Mouse (Mus musculus): ENCODE data around the gene Tmem150c. TPM values are rescaled to one million over a fixed set of nuclear protein-coding genes. Genes with fewer than 3 reads are reported as not detected.

Gene Tmem150c
- polyA plus RNA-seq, 1 experiment from 2014 or later: 4.9 TPM

DNA sequence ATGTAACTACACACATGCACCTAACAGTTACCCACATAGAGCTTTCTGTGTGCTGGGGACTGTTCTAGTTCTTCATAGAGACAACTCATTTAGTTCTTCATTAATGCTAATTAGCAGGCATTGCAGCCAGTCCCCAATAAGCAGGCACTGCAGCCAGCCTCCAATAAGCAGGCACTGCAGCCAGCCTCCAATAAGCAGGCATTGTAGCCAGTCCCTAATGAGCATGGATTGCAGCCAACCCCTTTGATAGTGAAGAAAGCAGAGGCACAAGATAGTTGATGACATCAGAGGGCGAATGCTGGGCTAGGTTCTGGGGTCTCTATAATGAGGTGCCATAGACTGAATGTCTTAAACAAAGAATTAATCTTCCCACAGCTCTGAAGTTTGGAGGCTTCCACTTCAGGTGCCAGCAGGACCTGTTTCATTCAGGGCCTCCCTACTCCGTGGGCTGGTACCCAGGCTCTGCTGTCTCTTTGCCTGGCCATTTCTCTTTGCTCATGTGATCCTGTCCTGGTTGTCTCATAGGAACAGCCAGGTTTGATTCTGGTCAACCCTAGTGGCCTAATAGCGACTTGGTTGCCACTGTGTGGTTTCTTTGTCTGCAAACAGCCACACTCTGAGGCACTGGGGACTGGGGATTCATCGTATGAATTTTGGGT, 18.6 kb upstream of the Tmem150c start:
- no peak for ATAC-seq (ENCODE audit: insufficient number of reproducible peaks, insufficient read depth, low FRiP score, low read depth)
- H3K27ac ChIP-seq (ENCODE audit: low read length): no peak overlapping the region
- H3K4me2 ChIP-seq (replicated peaks; ENCODE audit: low read depth, low read length): no peak overlapping the region
- no peaks in the 10 kb centered on the region for H3K4me1 ChIP-seq (ENCODE audit: control insufficient read depth, insufficient read depth, low read length)
- H3K27me3 ChIP-seq (ENCODE audit: control insufficient read depth, insufficient read depth, low read length): no peaks in the 10 kb centered on the region
- H3K4me3 ChIP-seq (ENCODE audit: low read depth, low read length): no peak overlapping the region
- 83% methylated on average over 4 of the region's 4 CpGs for WGBS
- no peak overlapping the region for H3K9ac ChIP-seq (replicated peaks; ENCODE audit: low read depth, low read length)
- no peaks in the 10 kb centered on the region for H3K9me3 ChIP-seq (ENCODE audit: control insufficient read depth, low read depth, low read length)
- H3K36me3 ChIP-seq (ENCODE audit: control insufficient read depth, insufficient read depth, low read length): no peaks in the 10 kb centered on the region

- H3K36me3 ChIP-seq (ENCODE audit: control insufficient read depth, insufficient read depth, low read length): no peaks in the 10 kb centered on the region
- H3K27ac ChIP-seq (ENCODE audit: low read length): no peak overlapping the region
- H3K4me2 ChIP-seq (replicated peaks; ENCODE audit: low read depth, low read length): no peak overlapping the region
- WGBS: 54% methylated on average over 4 of the region's 5 CpGs
- ATAC-seq (ENCODE audit: insufficient number of reproducible peaks, insufficient read depth, low FRiP score, low read depth): no peak
- no peaks in the 10 kb centered on the region for H3K4me1 ChIP-seq (ENCODE audit: control insufficient read depth, insufficient read depth, low read length)
- H3K9ac ChIP-seq (replicated peaks; ENCODE audit: low read depth, low read length): no peak overlapping the region
- no peak overlapping the region for H3K4me3 ChIP-seq (ENCODE audit: low read depth, low read length)
- H3K27me3 ChIP-seq (ENCODE audit: control insufficient read depth, insufficient read depth, low read length): no peaks in the 10 kb centered on the region
- no peaks in the 10 kb centered on the region for H3K9me3 ChIP-seq (ENCODE audit: control insufficient read depth, low read depth, low read length)
Measured at GRCm38 (mm10) chr5:100177547-100177946, 17.9 kb upstream of the Tmem150c start.

- H3K36me3 ChIP-seq (ENCODE audit: control insufficient read depth, insufficient read depth, low read length): no peaks in the 10 kb centered on the region
- H3K27me3 ChIP-seq (ENCODE audit: control insufficient read depth, insufficient read depth, low read length): no peaks in the 10 kb centered on the region
- WGBS: 71% methylated on average over 5 of the region's 5 CpGs
- H3K27ac ChIP-seq (ENCODE audit: low read length): no peak overlapping the region
- no peak for ATAC-seq (ENCODE audit: insufficient number of reproducible peaks, insufficient read depth, low FRiP score, low read depth)
- H3K4me1 ChIP-seq (ENCODE audit: control insufficient read depth, insufficient read depth, low read length): no peaks in the 10 kb centered on the region
- no peaks in the 10 kb centered on the region for H3K9me3 ChIP-seq (ENCODE audit: control insufficient read depth, low read depth, low read length)
- no peak overlapping the region for H3K4me2 ChIP-seq (replicated peaks; ENCODE audit: low read depth, low read length)
- no peak overlapping the region for H3K4me3 ChIP-seq (ENCODE audit: low read depth, low read length)
- H3K9ac ChIP-seq (replicated peaks; ENCODE audit: low read depth, low read length): no peak overlapping the region
Measured at GRCm38 (mm10) chr5:100176096-100176495, 16.5 kb upstream of the Tmem150c start.

- Histone ChIP-seq H3K27ac (ENCODE audit: low read length) (no peak overlapping the region), H3K27me3 (ENCODE audit: control insufficient read depth, insufficient read depth, low read length) (no peaks in the 10 kb centered on the region), H3K36me3 (ENCODE audit: control insufficient read depth, insufficient read depth, low read length) (no peaks in the 10 kb centered on the region), H3K9ac (replicated peaks; ENCODE audit: low read depth, low read length) (no peak overlapping the region), H3K9me3 (ENCODE audit: control insufficient read depth, low read depth, low read length) (no peaks in the 10 kb centered on the region), H3K4me2 (replicated peaks; ENCODE audit: low read depth, low read length) (no peak overlapping the region), H3K4me1 (ENCODE audit: control insufficient read depth, insufficient read depth, low read length) (no peaks in the 10 kb centered on the region), H3K4me3 (ENCODE audit: low read depth, low read length) (no peak overlapping the region)
- no peak for ATAC-seq (ENCODE audit: insufficient number of reproducible peaks, insufficient read depth, low FRiP score, low read depth)
- 86% methylated on average over 7 of the region's 7 CpGs for WGBS
Measured at GRCm38 (mm10) chr5:100175582-100175981, 16.0 kb upstream of the Tmem150c start.

DNA sequence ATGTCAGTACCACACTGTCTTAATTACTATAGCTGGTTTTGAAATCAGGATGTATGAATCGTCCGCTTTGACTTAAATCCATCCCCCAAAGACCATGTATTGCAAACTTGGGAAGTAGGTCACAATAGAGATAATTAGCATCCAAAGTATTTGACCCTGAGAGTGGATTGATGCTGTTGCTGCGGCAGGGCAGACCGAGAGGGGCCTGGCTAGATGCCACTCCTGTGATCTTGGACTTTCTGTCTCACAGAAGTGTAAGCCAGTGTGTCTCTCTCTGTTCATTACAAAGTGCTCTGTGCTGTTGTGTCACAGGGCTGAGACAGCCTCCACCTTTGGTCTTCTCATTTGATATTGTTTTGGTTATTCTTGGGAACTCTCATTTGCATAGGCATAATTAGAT, 12.5 kb upstream of the Tmem150c start:
- WGBS: 77% methylated on average over 4 of the region's 4 CpGs
- Histone ChIP-seq H3K4me2 (replicated peaks; ENCODE audit: low read depth, low read length) (no peak overlapping the region), H3K9ac (replicated peaks; ENCODE audit: low read depth, low read length) (no peak overlapping the region), H3K36me3 (ENCODE audit: control insufficient read depth, insufficient read depth, low read length) (no peaks in the 10 kb centered on the region), H3K9me3 (ENCODE audit: control insufficient read depth, low read depth, low read length) (no peaks in the 10 kb centered on the region), H3K27me3 (ENCODE audit: control insufficient read depth, insufficient read depth, low read length) (no peaks in the 10 kb centered on the region), H3K4me1 (ENCODE audit: control insufficient read depth, insufficient read depth, low read length) (no peaks in the 10 kb centered on the region), H3K4me3 (ENCODE audit: low read depth, low read length) (no peak overlapping the region), H3K27ac (ENCODE audit: low read length) (no peak overlapping the region)
- ATAC-seq (ENCODE audit: insufficient number of reproducible peaks, insufficient read depth, low FRiP score, low read depth): no peak

DNA sequence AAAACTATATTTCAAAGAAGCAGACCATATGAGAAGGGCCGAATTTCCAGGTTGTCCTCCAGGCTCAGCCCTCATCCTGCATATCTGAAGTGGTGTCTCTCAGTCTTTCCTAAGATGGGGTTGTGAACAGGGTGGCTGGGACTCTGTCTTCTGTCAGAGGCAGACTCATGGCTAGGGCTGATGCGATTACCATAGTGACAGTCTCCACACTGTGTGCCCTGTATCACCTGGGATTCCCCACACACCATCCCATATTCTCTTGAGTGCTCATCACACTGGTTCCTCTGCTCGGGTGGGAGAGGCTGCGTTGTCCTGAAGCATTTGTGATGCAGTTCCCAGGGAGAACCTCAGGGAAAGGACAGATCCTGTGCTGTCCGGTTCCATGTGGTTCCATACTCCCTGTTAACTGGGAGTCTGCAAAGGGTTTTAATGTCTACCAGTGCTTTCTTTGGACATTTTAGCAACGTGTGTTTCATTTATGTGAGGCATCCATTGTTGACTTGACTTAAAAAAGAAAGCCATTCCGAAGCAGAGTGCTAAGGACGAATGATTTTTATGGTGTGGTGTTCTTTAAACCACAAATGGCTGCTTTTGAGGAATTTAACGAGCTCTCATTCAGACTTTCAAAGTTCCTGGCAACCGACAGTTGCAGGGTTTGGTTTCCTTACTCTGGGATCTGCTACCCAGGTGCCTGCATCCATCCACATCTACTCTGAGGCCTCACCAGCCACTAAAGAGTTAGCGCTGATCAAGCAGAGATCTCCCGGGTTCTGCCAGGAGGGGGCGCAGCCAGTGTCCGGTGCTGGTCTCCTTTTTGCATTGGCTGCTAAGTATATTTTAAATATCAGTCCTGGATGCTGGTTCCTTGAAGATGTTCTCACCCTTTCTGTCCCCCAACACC, 7.2 kb upstream of the Tmem150c start:
- Histone ChIP-seq H3K4me2 (replicated peaks; ENCODE audit: low read depth, low read length) (no peak overlapping the region), H3K27me3 (ENCODE audit: control insufficient read depth, insufficient read depth, low read length) (no peaks in the 10 kb centered on the region), H3K36me3 (ENCODE audit: control insufficient read depth, insufficient read depth, low read length) (no peaks in the 10 kb centered on the region), H3K4me1 (ENCODE audit: control insufficient read depth, insufficient read depth, low read length) (no peaks in the 10 kb centered on the region), H3K9ac (replicated peaks; ENCODE audit: low read depth, low read length) (no peak overlapping the region), H3K4me3 (ENCODE audit: low read depth, low read length) (no peak overlapping the region), H3K27ac (ENCODE audit: low read length) (no peak overlapping the region), H3K9me3 (ENCODE audit: control insufficient read depth, low read depth, low read length) (no peaks in the 10 kb centered on the region)
- ATAC-seq (ENCODE audit: insufficient number of reproducible peaks, insufficient read depth, low FRiP score, low read depth): no peak
- 55% methylated on average over 14 of the region's 14 CpGs for WGBS

GRCm38 (mm10) chr5:100163368-100163767, 3.8 kb upstream of the Tmem150c start:
- WGBS: 46% methylated on average over 7 of the region's 7 CpGs
- Histone ChIP-seq H3K4me1 (ENCODE audit: control insufficient read depth, insufficient read depth, low read length) (peaks cover 1% of the 10 kb centered on the region; the same call in 1 of the 2 replicates), H3K4me2 (replicated peaks; ENCODE audit: low read depth, low read length) (no peak overlapping the region), H3K9me3 (ENCODE audit: control insufficient read depth, low read depth, low read length) (no peaks in the 10 kb centered on the region), H3K9ac (replicated peaks; ENCODE audit: low read depth, low read length) (no peak overlapping the region), H3K27me3 (ENCODE audit: control insufficient read depth, insufficient read depth, low read length) (no peaks in the 10 kb centered on the region), H3K36me3 (ENCODE audit: control insufficient read depth, insufficient read depth, low read length) (no peaks in the 10 kb centered on the region), H3K4me3 (ENCODE audit: low read depth, low read length) (no peak overlapping the region), H3K27ac (ENCODE audit: low read length) (no peak overlapping the region)
- ATAC-seq (ENCODE audit: insufficient number of reproducible peaks, insufficient read depth, low FRiP score, low read depth): no peak

- Histone ChIP-seq H3K36me3 (ENCODE audit: control insufficient read depth, insufficient read depth, low read length) (no peaks in the 10 kb centered on the region), H3K27ac (ENCODE audit: low read length) (no peak overlapping the region), H3K27me3 (ENCODE audit: control insufficient read depth, insufficient read depth, low read length) (0 out of 2 replicates have a peak, but pooled peaks cover 3% of the 10 kb centered on the region), H3K9me3 (ENCODE audit: control insufficient read depth, low read depth, low read length) (no peaks in the 10 kb centered on the region), H3K9ac (replicated peaks; ENCODE audit: low read depth, low read length) (no peak overlapping the region), H3K4me1 (ENCODE audit: control insufficient read depth, insufficient read depth, low read length) (peaks cover 2% of the 10 kb centered on the region; the same call in 1 of the 2 replicates), H3K4me3 (ENCODE audit: low read depth, low read length) (no peak overlapping the region), H3K4me2 (replicated peaks; ENCODE audit: low read depth, low read length) (no peak overlapping the region)
- ATAC-seq (ENCODE audit: insufficient number of reproducible peaks, insufficient read depth, low FRiP score, low read depth): no peak
- 63% methylated on average over 3 of the region's 3 CpGs for WGBS
Measured at GRCm38 (mm10) chr5:100162857-100163256, 3.2 kb upstream of the Tmem150c start.
